Mouse (Mus musculus) cerebellum, postnatal 14 days (tissue): Measurements from ENCODE around the gene Scnm1.
A peak's percentile ranks its signal among the peaks of the same experiment; 100 is the strongest.
"Not testable (repeated sequence)": the region's sequence is repeated elsewhere in the genome, so short reads cannot be mapped to it uniquely, and the experiment has no call there.

ENCODE experiments used
- DNase-seq, 2 experiments: peaks; one replicate each; pipeline ENCODE4 v3.0.0; 2021; ENCODE audit warnings: mixed read lengths in 2 of 2

Gene Scnm1

DNA sequence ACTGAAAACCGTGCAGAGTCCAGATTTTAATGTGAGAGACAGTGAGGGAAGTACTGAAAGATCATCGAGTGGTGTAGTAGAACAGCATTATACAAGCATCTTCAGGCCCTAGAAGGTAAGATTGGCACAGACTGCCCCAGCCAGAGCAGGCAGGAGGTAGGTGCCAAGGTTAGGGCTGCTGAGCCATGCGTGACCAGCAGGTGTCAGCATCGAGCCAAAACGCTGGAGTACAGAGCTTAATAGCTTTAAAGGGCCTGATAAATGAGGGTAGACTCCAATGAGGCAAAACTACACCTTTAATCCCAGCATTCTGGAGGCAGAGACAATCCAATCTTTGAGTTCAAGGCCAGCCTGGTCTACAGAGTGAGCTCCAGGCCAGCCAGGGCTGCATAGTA, 8.8 kb upstream of the Scnm1 start:
- DNase-seq, result peak; percentile 96

DNA sequence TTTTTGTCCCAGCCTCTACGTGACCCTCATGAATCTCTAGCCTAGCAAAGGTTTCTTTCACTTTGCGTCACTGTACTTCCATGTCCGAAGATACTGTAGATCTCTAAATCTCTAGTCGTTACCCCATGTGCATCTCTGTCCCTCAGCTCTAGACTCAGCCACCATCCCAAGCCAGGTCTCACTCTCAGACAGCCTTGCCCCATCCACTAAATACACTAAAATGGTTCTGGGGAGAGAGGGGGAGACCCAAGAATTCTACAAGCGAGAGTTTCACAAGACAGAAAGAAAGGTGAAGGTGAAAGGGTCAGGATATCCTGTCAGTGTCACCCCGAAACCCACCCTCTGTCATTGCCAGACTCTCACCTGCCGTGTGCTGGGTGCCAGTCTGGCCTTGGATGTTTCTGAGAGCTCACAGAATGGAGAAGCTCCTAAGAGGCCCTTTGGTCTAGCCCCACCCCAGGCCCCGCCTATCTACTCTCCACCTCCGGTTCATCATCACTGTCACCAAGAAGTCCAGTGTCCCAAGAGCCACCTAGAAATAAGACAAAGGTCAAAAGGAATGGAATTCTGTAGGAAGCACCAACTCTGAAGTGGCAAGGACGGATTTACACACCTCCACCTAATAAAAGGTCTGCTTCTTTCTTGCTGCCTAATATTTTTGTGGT, 8.3 kb upstream of the Scnm1 start, which contains the start of gene Tnfaip8l2:
Gene Tnfaip8l2 (minus strand): TSS at position 409 of the 665 bp plus-strand sequence.
- peak in 1 of 2 experiments; percentile 23 for DNase-seq

GRCm38 (mm10) chr3:95141474-95141873, 7.7 kb upstream of the Scnm1 start:
- DNase-seq, result no peak

- DNase-seq, result no peak
Measured at GRCm38 (mm10) chr3:95140795-95141194, 7.0 kb upstream of the Scnm1 start.

- no peak for DNase-seq
Measured at GRCm38 (mm10) chr3:95140289-95140595, 6.4 kb upstream of the Scnm1 start.

- DNase-seq, result no peak
Measured at GRCm38 (mm10) chr3:95139586-95140288, 5.9 kb upstream of the Scnm1 start.

- DNase-seq, result no peak
Measured at GRCm38 (mm10) chr3:95136336-95136735, 2.5 kb upstream of the Scnm1 start.

GRCm38 (mm10) chr3:95135433-95136052, 1.7 kb upstream of the Scnm1 start:
- no peak for DNase-seq

GRCm38 (mm10) chr3:95135023-95135422, 1.2 kb upstream of the Scnm1 start:
- peak; percentile 56 to 65 for DNase-seq

- DNase-seq, result not testable (repeated sequence)
Measured at GRCm38 (mm10) chr3:95134133-95134532, 322 bp upstream of the Scnm1 start.

GRCm38 (mm10) chr3:95133176-95133575, 635 bp downstream of the Scnm1 start:
- DNase-seq, result no peak

GRCm38 (mm10) chr3:95132389-95132788, 1.4 kb downstream of the Scnm1 start:
- not testable (repeated sequence) for DNase-seq

- no peak for DNase-seq
Measured at GRCm38 (mm10) chr3:95130081-95130480, 3.7 kb downstream of the Scnm1 start.

GRCm38 (mm10) chr3:95129226-95129651, 4.6 kb downstream of the Scnm1 start:
- DNase-seq, result peak; percentile 74 to 82

- DNase-seq, result peak in 1 of 2 experiments; percentile 56
Measured at GRCm38 (mm10) chr3:95124972-95125371, 8.8 kb downstream of the Scnm1 start.

GRCm38 (mm10) chr3:95124246-95124645, 9.6 kb downstream of the Scnm1 start, which contains the start of gene Tmod4:
Gene Tmod4, plus strand, starts transcription at chr3:95124476.
- DNase-seq, result peak in 1 of 2 experiments; percentile 51

DNA sequence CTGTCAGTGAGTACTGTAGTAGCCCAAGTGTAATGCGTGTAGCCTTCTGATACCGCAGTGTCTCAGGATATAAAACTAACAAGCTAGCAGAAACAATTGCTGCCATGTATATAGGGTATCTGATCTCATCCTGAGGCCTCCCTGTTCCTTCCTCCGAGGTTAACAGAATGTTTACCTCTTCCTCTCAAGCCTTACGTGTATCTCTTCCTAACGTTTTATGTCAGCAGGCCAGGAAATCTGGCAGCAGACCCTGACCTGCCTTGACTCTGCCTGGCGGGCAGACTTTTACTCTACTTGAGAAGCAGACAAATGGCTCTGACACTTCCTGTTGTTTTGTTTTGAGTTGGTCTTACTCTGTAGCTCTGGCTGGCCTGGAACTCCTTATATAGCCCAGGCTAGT, 12.2 kb downstream of the Scnm1 start:
- no peak for DNase-seq

DNA sequence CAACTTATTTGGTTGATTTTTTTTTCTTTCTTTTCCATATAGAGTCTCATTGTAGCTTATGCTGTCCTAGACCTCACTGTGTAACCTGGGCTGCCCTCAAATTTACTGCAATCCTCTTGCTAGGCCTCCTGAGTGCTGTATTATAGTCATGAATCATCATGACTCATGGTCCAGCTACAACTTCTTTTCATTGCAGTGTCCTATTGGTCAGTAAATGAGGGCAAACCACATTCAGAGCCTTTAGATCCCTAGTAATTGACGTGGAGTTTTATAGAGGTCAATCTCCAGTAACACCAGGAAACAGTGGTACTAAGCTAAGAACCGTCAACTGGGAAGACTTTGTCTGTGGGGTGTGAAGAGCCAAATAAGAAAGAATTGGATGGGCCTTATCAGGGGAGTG, 16.1 kb downstream of the Scnm1 start:
- no peak for DNase-seq

DNA sequence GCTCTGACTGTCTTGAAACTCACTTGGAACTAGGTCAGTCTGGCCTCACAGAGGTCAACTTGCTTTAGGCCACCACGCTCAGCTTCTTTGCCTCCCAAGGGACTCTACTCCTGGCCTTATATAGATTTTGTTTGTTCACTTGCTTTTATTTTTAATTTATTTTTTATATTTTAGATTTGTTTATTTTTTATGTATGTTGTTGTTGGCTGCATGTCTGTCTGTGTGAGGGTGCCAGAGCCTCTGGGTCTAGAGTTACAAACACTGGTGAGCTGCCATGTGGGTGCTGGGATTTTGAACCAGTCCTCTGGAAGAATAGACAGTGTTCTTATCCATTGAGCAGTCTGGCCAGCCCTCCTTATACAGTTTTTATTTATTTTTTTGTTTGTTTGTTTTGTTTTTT, 21.1 kb downstream of the Scnm1 start:
- DNase-seq, result no peak

DNA sequence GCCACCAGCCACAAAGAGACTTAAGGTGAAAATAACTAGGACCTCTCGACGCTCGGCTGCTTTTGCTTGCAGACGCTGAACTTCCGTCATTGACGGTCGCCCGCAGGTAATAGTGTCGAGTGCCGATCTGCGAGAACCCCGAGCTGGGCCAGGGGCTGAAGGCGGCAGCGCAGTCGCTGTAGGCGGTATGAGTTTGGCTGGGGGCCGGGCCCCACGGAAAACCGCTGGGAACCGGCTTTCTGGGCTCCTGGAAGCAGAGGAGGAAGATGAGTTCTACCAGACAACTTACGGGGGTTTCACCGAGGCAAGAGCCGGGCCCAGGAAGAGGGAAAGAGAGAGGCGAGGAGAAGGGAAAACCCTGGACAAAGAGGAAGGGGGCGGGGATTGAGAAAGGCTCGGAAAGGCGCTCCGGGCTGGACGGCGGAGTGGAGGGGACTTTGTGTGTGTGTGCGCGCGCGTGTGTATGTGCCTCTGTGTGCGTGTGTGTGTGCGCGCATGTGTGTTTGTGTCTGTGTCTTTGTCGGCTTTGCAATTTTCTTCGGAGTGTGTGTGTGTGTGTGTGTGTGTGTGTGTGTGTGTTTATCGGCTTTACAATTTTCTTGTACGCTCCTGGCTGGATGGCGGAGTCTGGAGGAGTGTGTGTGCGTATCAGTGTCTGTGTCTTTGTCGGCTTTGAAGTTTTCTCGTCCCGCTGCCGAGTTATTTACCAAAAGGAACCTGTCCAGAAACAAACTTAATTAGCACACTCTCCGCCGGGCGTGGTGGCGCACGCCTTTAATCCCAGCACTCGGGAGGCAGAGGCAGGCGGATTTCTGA, 22.7 kb downstream of the Scnm1 start, which contains the start of gene Vps72:
Gene Vps72 (plus strand): TSS at position 112 of the 816 bp plus-strand sequence.
- DNase-seq, result peak; percentile 88 to 90

DNA sequence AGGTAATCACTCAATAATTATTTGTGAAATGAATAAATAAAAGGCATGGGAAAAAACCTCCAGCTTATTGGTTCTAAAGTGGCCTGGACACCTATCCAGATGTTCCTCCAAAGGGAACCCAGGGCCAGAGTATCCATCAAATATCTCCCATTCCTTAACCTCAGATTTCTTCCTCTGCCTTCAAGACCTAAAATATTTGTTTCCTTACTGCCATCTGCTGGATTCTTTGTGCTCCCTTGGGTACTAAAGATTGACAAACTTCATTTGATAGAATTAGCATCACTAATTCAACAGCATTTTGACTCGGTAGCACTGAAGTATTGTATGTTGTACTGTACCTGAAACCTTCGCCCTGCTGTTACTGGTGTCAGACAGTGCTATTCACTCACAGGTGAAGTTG, 25.9 kb downstream of the Scnm1 start:
- DNase-seq, result no peak

- DNase-seq, result not testable (repeated sequence)
Measured at GRCm38 (mm10) chr3:95107308-95107707, 26.5 kb downstream of the Scnm1 start.
